In genomic region chr12:81837463-81837862, GRCm38 (mm10) we compare ENCODE assay signal across 18 mouse cellular contexts. TPM values are rescaled to one million over a fixed set of nuclear protein-coding genes. Genes with fewer than 3 reads are reported as not detected.
DNase-seq lines count a peak whose midpoint lies in the region; ATAC-seq and TF ChIP-seq lines count a peak whose summit lies in the region.
"Had no signal": no experiment of that assay in that cellular context is flagged by ENCODE, and none has a peak within 500 bp of the region (broad histone marks: within the 10 kb centered on the region; RNA-seq: fewer than 3 reads in every experiment).

No protein-coding gene starts in this region.

- no peak overlapping the region for H3K27ac ChIP-seq in forebrain, postnatal 0 days (ENCODE audit: low read depth, low read length)
- H3K27ac ChIP-seq in forebrain, embryonic 13.5 days: no peak overlapping the region
- no peak overlapping the region for H3K27ac ChIP-seq in limb, embryonic 10.5 days
- H3K27ac ChIP-seq: embryonic facial prominence, embryonic 10.5 days; embryonic facial prominence, embryonic 12.5 days had no signal

- no peaks in the 10 kb centered on the region for H3K27me3 ChIP-seq in forebrain, postnatal 0 days (ENCODE audit: insufficient read depth, low read length)
- no peaks in the 10 kb centered on the region for H3K27me3 ChIP-seq in forebrain, embryonic 13.5 days
- H3K27me3 ChIP-seq in limb, embryonic 10.5 days (ENCODE audit: low read depth, poor library complexity, severe bottlenecking): no peaks in the 10 kb centered on the region
- H3K27me3 ChIP-seq: embryonic facial prominence, embryonic 12.5 days had no signal

- H3K4me1 ChIP-seq in forebrain, postnatal 0 days (ENCODE audit: insufficient read depth): no peaks in the 10 kb centered on the region
- H3K4me1 ChIP-seq in forebrain, embryonic 13.5 days: peaks cover 8% of the 10 kb centered on the region; the same call in 1 of the 2 replicates
- H3K4me1 ChIP-seq in limb, embryonic 10.5 days: peaks cover 3% of the 10 kb centered on the region; the same call in 1 of the 2 replicates

- 44% methylated on average over 5 of the region's 5 CpGs for WGBS in forebrain, postnatal 0 days
- WGBS in forebrain, embryonic 13.5 days: 41% methylated on average over 5 of the region's 5 CpGs
- 77% methylated on average over 5 of the region's 5 CpGs for WGBS in limb, embryonic 10.5 days

- H3K4me2 ChIP-seq in forebrain, postnatal 0 days (ENCODE audit: low read depth): no peak overlapping the region
- no peak overlapping the region for H3K4me2 ChIP-seq in forebrain, embryonic 13.5 days
- H3K4me2 ChIP-seq: embryonic facial prominence, embryonic 12.5 days had no signal

- H3K9me3 ChIP-seq in forebrain, postnatal 0 days (ENCODE audit: low read length): no peaks in the 10 kb centered on the region
- H3K9me3 ChIP-seq in forebrain, embryonic 13.5 days (replicated peaks): no peaks in the 10 kb centered on the region
- no peaks in the 10 kb centered on the region for H3K9me3 ChIP-seq in limb, embryonic 10.5 days (replicated peaks)
- H3K9me3 ChIP-seq: embryonic facial prominence, embryonic 10.5 days; embryonic facial prominence, embryonic 12.5 days had no signal

- H3K36me3 ChIP-seq in forebrain, postnatal 0 days (ENCODE audit: insufficient read depth): no peaks in the 10 kb centered on the region
- H3K36me3 ChIP-seq in forebrain, embryonic 13.5 days (ENCODE audit: poor library complexity, severe bottlenecking): no peaks in the 10 kb centered on the region
- H3K36me3 ChIP-seq in limb, embryonic 10.5 days: no peaks in the 10 kb centered on the region
- H3K36me3 ChIP-seq: embryonic facial prominence, embryonic 10.5 days; embryonic facial prominence, embryonic 12.5 days had no signal

- ATAC-seq in forebrain, postnatal 0 days: peak; percentile 73
- no peak for ATAC-seq in forebrain, embryonic 13.5 days
- ATAC-seq: forebrain, embryonic 14.5 days; forebrain, embryonic 16.5 days had no signal

- H3K4me3 ChIP-seq in forebrain, postnatal 0 days (ENCODE audit: low read depth, low read length): no peak overlapping the region
- H3K4me3 ChIP-seq in forebrain, embryonic 13.5 days: no peak overlapping the region
- no peak overlapping the region for H3K4me3 ChIP-seq in limb, embryonic 10.5 days
- H3K4me3 ChIP-seq: embryonic facial prominence, embryonic 10.5 days; embryonic facial prominence, embryonic 12.5 days had no signal

- no peak for DNase-seq in forebrain, postnatal 0 days
- DNase-seq in brain, adult 2 months (ENCODE audit: low read depth, low spot score): peak; percentile 66
- DNase-seq in telencephalon, adult 2 months (ENCODE audit: low read depth, low spot score): peak; percentile 46
- DNase-seq in limb, embryonic 10.5 days (ENCODE audit: low spot score): no peak
- DNase-seq: adrenal gland, adult 2 months; adrenal gland, postnatal 10 days; adrenal gland, postnatal 25 days; cerebellum, adult 11-12 months; cerebellum, adult 2 months; cerebellum, adult 9-10 months; cerebellum, postnatal 10 days; cerebellum, postnatal 25 days had no signal

- TF ChIP-seq CTCF in forebrain, postnatal 0 days (IDR thresholded peaks at IDR 0.05; ENCODE audit: low read depth): no peak

- H3K9ac ChIP-seq in forebrain, postnatal 0 days: no peak overlapping the region
- no peak overlapping the region for H3K9ac ChIP-seq in forebrain, embryonic 13.5 days
- H3K9ac ChIP-seq: embryonic facial prominence, embryonic 12.5 days had no signal

RNA-seq across cellular contexts. Expression of gene Pcnx, which starts 22.4 kb away (rescaled TPM):
- total RNA-seq in forebrain, postnatal 0 days (2014; rRNA removed): 30.9 and 37.6 TPM in 2 replicates
- polyA plus RNA-seq in forebrain, postnatal 0 days (2015; fragmentation: Nextera tagmentation; extraction: Ambion mirVana): 6.1 and 6.3 TPM in 2 replicates
- polyA plus RNA-seq in forebrain, embryonic 13.5 days (2015; fragmentation: Nextera tagmentation; extraction: Ambion mirVana): 8.6 and 14.1 TPM in 2 replicates
- 6.6 and 8.3 TPM in 2 replicates for polyA plus RNA-seq in limb, embryonic 10.5 days (2016; fragmentation: Nextera tagmentation; extraction: Ambion mirVana)

RNA-seq across cellular contexts. Expression of gene Map3k9, which starts 56.5 kb away (rescaled TPM):
- 41.4 and 49.2 TPM in 2 replicates for total RNA-seq in forebrain, postnatal 0 days (2014; rRNA removed)
- 4.3 and 6.5 TPM in 2 replicates for polyA plus RNA-seq in forebrain, postnatal 0 days (2015; fragmentation: Nextera tagmentation; extraction: Ambion mirVana)
- 4.2 and 4.6 TPM in 2 replicates for polyA plus RNA-seq in forebrain, embryonic 13.5 days (2015; fragmentation: Nextera tagmentation; extraction: Ambion mirVana)
- 0.66 and 0.67 TPM in 2 replicates for polyA plus RNA-seq in limb, embryonic 10.5 days (2016; fragmentation: Nextera tagmentation; extraction: Ambion mirVana)
- total RNA-seq: MEL had no signal

Comparison
In these comparisons a context has a peak if more than half of its experiments do, and no peak if none do; other contexts are left out.
1. DNase-seq: peak in brain, adult 2 months (single experiment) and telencephalon, adult 2 months (single experiment); none in forebrain, postnatal 0 days (single experiment) and limb, embryonic 10.5 days (single experiment).